Mouse (Mus musculus) colon, adult 2 months (tissue): Measurements from ENCODE around the gene Anxa4. TPM values are rescaled to one million over a fixed set of nuclear protein-coding genes. Genes with fewer than 3 reads are reported as not detected.

Source experiments
- polyA plus RNA-seq: library from polyadenylated mRNA; depleted of rRNA; stranded (reverse); fragments of >200 nt; gene quantifications from 2 replicates; pipeline ENCODE4 v1.2.3, GENCODE M21; 2012; rRNA removed

Anxa4 gene
- 106 and 113 TPM in 2 replicates for polyA plus RNA-seq

DNA sequence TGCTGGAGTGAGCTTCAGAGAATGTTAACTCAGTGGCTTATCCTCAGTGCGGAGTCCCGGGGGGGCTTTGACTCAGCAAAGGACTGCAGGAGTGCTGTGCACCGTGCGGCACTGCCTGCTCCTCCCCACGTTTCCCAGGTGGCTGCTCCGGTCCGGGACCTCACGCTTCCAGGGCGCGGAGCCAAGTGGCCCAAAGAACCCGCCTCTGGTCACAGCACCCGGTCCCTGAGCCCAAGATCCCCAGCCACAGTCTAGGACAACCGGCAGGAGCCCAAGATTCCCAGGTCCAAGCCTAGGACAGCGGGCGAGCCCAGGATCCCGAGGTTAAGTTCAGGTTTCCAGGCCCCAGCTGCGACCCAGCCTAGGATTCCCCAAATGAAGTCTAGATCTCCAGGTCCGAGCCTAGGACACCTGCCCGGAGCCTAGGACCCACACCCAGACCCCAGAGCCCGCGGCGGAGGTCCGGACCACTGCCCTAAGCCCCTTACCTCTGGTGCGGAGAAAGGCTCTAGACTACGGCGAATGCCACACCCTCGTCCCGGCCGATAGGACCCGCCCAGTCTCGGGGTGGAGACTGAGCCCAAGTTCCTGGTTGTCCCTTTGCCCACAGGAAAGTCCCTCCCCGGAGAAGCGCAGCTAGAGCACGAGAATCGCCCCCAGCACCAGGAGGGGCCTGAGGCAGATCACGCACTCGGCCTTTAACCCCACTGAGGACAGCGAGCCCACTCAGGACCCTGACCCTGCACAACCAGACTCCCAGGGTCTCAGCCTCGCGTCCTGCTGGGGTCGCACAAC, at the start of gene Anxa4:
Gene Anxa4 (minus strand): TSS at position 564 of the 795 bp plus-strand sequence.

DNA sequence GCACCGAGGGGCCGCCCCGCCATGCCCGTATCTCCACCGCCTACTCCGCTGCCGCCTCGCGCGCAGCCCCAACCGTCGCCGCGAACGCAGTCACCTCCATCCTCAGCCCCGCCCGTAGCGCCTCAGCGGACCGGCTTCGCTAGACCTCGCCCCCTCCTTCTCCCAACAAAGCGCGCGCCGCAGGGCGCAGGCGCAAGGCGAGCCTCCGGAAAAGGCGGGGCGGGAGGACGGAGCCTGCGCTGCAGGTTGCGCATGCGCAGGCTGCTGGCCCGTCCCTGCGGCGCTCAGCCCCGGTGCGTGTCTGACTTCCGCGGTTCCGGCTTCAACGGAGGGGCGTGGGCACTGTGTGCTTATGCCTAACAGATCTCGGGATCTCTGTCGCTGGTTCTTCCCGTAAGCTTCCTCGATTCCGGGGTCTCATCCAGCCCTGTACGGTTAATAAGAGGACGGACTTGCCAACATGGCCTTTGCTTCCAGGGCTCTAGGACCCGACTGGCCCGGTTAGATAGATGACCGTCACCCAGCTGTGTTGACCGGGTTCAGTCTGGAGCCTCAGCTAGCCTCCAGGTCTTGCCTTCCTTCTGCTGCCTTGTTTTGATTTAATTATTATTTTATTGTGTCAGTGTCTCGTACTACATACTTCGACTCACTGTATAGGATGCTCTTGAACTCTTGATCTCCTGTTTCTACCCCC, 60.1 kb downstream of the Anxa4 start, which contains the start of gene Gmcl1:
Gene Gmcl1 (minus strand): TSS at position 201 of the 694 bp plus-strand sequence.

Other genes starting within 250 kb of the Anxa4 start
- gene Asprv1, start 165.4 kb downstream of the Anxa4 start, polyA plus RNA-seq, result 0.31 and 0.43 TPM in 2 replicates
- gene Mxd1, start 124.4 kb downstream of the Anxa4 start, polyA plus RNA-seq, result 194 and 235 TPM in 2 replicates
- 6.9 and 10.2 TPM in 2 replicates for gene Snrnp27, start 109.1 kb downstream of the Anxa4 start, polyA plus RNA-seq
- 14.7 and 19.8 TPM in 2 replicates for gene Gmcl1, start 60.2 kb downstream of the Anxa4 start, polyA plus RNA-seq
- gene Aak1, start 55.9 kb upstream of the Anxa4 start, polyA plus RNA-seq, result 18.2 and 21.8 TPM in 2 replicates
- gene Nfu1, start 215.7 kb upstream of the Anxa4 start, polyA plus RNA-seq, result 81.1 and 122 TPM in 2 replicates
- 92.6 and 94.9 TPM in 2 replicates for gene Gfpt1, start 249.3 kb upstream of the Anxa4 start, polyA plus RNA-seq